Mouse (Mus musculus): Measurements from ENCODE around the gene Gbx1. TPM values are rescaled to one million over a fixed set of nuclear protein-coding genes. Genes with fewer than 3 reads are reported as not detected.

Gene Gbx1
- polyA plus RNA-seq, 1 experiment, result not detected

DNA sequence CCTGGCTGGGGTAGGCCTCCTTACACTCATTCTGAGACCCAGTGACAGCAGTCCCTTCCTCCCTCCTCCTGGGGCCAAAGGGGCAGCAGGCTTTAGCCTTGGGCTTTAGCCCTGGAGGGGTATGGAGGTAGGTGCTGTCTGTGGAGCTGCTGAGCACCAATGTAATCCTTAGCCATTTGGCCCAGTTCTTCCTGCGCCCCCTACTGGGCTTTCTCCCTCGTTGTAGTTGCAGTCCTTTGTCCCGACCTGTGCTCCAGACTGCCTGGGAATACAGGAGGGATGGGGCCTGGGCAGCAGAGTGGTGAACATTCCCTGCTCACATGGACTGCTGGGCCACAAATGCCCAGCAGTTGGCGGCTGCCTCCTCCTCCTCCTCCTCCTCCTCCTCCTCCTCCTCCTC lies 45.4 kb downstream of the Gbx1 start:
- no peaks in the 10 kb centered on the region for H3K4me1 ChIP-seq (ENCODE audit: control insufficient read depth, insufficient read depth, low read length)
- WGBS, result 27% methylated on average over 3 of the region's 4 CpGs
- TF ChIP-seq POLR2A (IDR thresholded peaks at IDR 0.05; ENCODE audit: borderline replicate concordance, control insufficient read depth, low read depth, low read length), result no peak
- peak; percentile 54; the same call in 1 of the 2 replicates for TF ChIP-seq CTCF (IDR thresholded peaks at IDR 0.05; ENCODE audit: control insufficient read depth, insufficient read depth, low read length)
- H3K27ac ChIP-seq (ENCODE audit: control insufficient read depth, insufficient read depth, low read depth, low read length, poor library complexity), result no peak overlapping the region
- H3K4me3 ChIP-seq (replicated peaks; ENCODE audit: control insufficient read depth, low read depth, low read length), result no peak overlapping the region

DNA sequence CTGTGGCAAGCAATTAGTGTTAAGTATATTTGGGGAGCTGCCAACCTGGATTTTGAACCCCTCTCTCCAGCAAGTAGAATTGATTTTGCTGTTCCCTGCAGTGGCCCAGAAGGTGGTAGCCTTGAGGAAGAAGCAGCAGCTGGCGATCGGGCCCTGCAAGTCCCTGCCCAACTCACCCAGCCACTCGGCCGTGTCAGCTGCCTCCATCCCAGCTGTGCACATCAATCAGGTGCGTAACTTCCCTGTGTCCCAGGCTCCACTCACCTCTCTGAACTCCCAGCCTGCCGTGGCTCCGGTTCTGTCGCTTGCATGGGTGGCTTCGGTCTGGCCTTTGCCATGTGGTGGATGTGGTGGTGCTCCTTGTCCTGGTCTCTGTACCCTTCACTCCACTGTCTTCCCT lies 49.1 kb downstream of the Gbx1 start:
- TF ChIP-seq POLR2A (IDR thresholded peaks at IDR 0.05; ENCODE audit: borderline replicate concordance, control insufficient read depth, low read depth, low read length) (no peak), CTCF (IDR thresholded peaks at IDR 0.05; ENCODE audit: control insufficient read depth, insufficient read depth, low read length) (no peak)
- H3K4me1 ChIP-seq (ENCODE audit: control insufficient read depth, insufficient read depth, low read length), result no peaks in the 10 kb centered on the region
- H3K27ac ChIP-seq (ENCODE audit: control insufficient read depth, insufficient read depth, low read depth, low read length, poor library complexity), result no peak overlapping the region
- 90% methylated on average over 9 of the region's 9 CpGs for WGBS
- H3K4me3 ChIP-seq (replicated peaks; ENCODE audit: control insufficient read depth, low read depth, low read length), result no peak overlapping the region

DNA sequence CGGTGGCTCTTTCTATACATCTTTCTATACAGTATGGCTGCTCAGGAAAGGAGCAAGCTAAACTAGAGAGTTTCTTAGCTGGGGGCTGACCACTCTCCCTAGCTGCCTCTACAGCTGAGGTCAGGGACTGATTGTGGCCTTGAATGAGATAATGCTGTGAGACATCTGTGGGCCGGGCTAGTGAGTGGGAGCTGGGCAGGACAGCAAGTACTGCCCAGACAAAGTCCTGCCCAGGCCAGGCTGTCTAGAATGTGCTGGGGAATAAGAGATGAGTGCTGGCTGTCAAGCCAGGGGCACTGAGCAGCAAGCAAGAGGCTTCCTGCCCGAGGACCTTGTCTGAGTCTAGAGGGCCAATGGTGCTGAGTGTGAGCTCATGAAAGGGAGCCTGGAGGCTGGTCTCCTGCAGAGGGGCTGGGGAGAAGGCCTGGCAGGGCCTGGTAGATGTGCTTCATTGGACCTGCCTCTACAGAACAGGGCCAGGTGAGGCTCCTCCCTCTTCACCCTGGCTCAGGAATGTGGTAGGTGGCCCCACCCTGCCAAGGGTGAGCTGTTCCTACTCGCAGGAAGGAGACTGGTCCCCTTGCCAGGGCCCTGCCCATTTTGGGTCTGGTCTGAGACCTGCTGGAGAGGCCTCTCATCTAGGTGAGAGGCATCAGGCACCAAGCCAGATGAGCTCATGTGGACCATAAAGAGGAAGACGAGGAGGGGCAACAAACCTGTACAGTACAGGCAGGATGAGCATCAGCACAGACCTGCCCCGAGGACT lies 51.3 kb downstream of the Gbx1 start:
- Histone ChIP-seq H3K27ac (ENCODE audit: control insufficient read depth, insufficient read depth, low read depth, low read length, poor library complexity) (no peak overlapping the region), H3K4me1 (ENCODE audit: control insufficient read depth, insufficient read depth, low read length) (no peaks in the 10 kb centered on the region), H3K4me3 (replicated peaks; ENCODE audit: control insufficient read depth, low read depth, low read length) (no peak overlapping the region)
- 81% methylated on average over 6 of the region's 6 CpGs for WGBS
- TF ChIP-seq CTCF (IDR thresholded peaks at IDR 0.05; ENCODE audit: control insufficient read depth, insufficient read depth, low read length) (no peak), POLR2A (IDR thresholded peaks at IDR 0.05; ENCODE audit: borderline replicate concordance, control insufficient read depth, low read depth, low read length) (no peak)

DNA sequence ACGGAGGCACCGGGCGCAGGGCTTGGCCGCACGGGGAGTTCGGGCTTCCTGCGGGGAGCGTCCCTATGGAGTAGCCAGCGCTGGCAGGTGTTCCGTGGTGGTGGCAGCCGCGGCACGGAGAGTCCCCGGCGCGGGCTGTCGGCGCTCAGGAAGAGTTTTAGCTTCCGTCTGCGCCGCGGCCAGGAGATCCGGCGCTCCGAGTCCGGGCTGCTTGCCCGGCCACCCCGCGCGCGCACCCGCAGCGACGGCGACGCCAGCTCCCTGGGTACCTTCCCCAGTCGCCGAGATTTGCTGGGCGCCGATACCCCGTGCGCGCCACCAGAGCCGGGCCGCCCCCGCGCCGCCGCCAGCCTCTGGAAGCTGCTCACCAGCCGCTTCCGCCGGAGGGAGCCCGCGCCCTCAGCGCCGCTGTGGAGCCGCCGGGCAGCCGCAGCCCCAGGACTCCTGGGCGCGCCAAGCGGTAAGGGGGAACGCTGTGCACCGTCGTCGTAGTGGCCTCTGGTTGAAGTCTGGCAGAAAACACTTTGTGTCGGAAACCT lies 52.2 kb downstream of the Gbx1 start:
- Histone ChIP-seq H3K27ac (ENCODE audit: control insufficient read depth, insufficient read depth, low read depth, low read length, poor library complexity) (no peak overlapping the region; the same call in 1 of the 2 replicates), H3K4me1 (ENCODE audit: control insufficient read depth, insufficient read depth, low read length) (no peaks in the 10 kb centered on the region), H3K4me3 (replicated peaks; ENCODE audit: control insufficient read depth, low read depth, low read length) (no peak overlapping the region)
- no peak for TF ChIP-seq CTCF (IDR thresholded peaks at IDR 0.05; ENCODE audit: control insufficient read depth, insufficient read depth, low read length)
- TF ChIP-seq POLR2A (IDR thresholded peaks at IDR 0.05; ENCODE audit: borderline replicate concordance, control insufficient read depth, low read depth, low read length), result no peak
- 2% methylated on average over 67 of the region's 67 CpGs for WGBS

DNA sequence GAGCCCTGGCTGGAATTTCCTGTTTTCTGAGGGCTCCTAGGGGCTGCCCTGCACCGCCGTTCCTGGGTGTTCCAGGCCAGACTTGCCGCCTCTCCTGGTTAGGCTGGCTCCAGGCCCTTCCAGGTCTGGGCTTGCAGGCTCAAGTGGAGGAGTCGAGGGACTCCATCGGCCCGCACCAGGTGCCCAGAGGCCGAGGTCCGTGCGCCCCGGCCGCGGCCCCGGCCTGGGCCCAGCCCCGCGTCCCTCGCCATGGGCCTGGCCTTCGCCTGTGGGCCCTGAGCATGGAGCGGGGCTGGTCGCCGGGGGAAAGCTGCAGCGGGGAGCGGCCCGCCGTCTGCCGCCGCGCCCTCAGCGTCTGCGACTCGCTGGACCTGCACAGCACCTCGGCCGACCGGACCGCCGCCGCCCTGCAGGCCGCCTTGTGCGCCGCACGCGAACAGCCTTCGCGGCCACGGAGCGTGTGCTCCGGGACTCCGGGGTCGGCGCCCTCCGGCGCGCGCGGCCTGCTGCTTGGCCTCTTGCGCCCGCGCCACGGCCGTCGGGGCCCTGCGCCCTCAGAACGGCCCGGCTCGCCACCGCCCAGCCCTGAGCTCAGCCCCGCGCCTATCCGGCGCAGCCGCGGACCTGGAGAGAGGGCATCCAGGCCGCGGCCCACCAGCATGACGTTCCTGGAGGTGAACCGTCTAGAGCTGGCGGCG lies 52.8 kb downstream of the Gbx1 start:
- 16% methylated on average over 77 of the region's 77 CpGs for WGBS
- Histone ChIP-seq H3K4me1 (ENCODE audit: control insufficient read depth, insufficient read depth, low read length) (no peaks in the 10 kb centered on the region), H3K4me3 (replicated peaks; ENCODE audit: control insufficient read depth, low read depth, low read length) (no peak overlapping the region), H3K27ac (ENCODE audit: control insufficient read depth, insufficient read depth, low read depth, low read length, poor library complexity) (no peak overlapping the region; the same call in 1 of the 2 replicates)
- TF ChIP-seq POLR2A (IDR thresholded peaks at IDR 0.05; ENCODE audit: borderline replicate concordance, control insufficient read depth, low read depth, low read length) (no peak), CTCF (IDR thresholded peaks at IDR 0.05; ENCODE audit: control insufficient read depth, insufficient read depth, low read length) (no peak)

DNA sequence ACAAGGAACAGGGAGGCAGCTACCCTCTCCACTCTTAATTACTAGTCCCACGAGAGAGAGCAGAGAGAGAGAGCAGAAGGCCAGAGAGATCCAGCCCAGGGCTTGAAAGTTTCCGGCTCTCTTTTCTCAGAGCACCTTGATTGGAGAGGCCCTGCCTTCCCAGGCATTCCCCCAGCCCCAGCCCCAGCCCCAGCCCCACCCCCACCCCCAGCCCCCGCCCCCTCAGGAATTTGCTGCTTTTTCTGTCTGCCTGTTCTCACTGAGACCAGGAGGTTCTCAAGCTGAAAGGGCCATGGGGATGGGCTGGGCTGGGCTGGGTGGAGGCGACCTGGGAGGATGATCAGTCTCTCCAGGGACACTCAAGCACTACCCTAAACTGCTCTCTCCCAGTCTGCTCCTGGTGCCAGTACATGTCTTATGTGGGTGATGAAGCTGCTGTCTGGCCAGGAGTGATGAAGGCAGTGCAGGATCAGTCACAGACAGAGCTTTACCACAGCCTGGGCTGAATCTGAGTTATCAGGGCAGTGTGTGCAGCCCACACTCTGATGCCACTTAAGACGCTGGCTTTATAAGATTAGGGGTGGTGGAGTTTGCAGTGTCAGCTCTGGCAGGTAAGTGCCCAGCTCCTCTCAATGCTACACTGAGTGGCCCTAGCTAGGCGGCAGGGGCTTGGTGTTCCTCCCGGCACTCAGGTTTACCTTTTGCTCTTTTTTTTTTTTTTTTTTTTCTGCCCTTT lies 54.0 kb downstream of the Gbx1 start:
- no peak overlapping the region for H3K27ac ChIP-seq (ENCODE audit: control insufficient read depth, insufficient read depth, low read depth, low read length, poor library complexity)
- no peak overlapping the region for H3K4me3 ChIP-seq (replicated peaks; ENCODE audit: control insufficient read depth, low read depth, low read length)
- WGBS, result 75% methylated on average over 7 of the region's 7 CpGs
- no peak for TF ChIP-seq CTCF (IDR thresholded peaks at IDR 0.05; ENCODE audit: control insufficient read depth, insufficient read depth, low read length)
- no peak for TF ChIP-seq POLR2A (IDR thresholded peaks at IDR 0.05; ENCODE audit: borderline replicate concordance, control insufficient read depth, low read depth, low read length)
- H3K4me1 ChIP-seq (ENCODE audit: control insufficient read depth, insufficient read depth, low read length), result no peaks in the 10 kb centered on the region

DNA sequence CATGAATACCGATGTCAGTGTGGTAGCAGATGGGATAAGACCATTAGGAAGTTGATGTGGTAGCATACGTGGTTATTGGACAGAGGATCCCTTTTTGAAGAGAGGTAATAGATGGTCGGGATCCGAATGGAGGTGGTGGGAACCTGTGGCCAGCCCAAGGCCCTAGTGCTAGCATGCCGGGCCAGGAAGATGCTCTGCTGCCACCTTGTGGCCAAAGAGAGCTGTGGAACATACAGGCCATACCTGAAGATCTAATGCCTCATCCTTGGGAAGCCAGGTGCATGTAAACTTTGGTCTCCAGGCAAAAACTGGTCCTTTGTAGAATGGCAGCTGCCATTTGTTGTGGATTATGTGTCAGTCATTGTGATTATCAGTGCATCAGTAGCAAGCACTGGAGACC lies 56.4 kb downstream of the Gbx1 start:
- 17% methylated on average over 5 of the region's 5 CpGs for WGBS
- Histone ChIP-seq H3K4me3 (replicated peaks; ENCODE audit: control insufficient read depth, low read depth, low read length) (no peak overlapping the region), H3K4me1 (ENCODE audit: control insufficient read depth, insufficient read depth, low read length) (no peaks in the 10 kb centered on the region), H3K27ac (ENCODE audit: control insufficient read depth, insufficient read depth, low read depth, low read length, poor library complexity) (no peak overlapping the region)
- TF ChIP-seq POLR2A (IDR thresholded peaks at IDR 0.05; ENCODE audit: borderline replicate concordance, control insufficient read depth, low read depth, low read length) (no peak), CTCF (IDR thresholded peaks at IDR 0.05; ENCODE audit: control insufficient read depth, insufficient read depth, low read length) (peak; percentile 98)

DNA sequence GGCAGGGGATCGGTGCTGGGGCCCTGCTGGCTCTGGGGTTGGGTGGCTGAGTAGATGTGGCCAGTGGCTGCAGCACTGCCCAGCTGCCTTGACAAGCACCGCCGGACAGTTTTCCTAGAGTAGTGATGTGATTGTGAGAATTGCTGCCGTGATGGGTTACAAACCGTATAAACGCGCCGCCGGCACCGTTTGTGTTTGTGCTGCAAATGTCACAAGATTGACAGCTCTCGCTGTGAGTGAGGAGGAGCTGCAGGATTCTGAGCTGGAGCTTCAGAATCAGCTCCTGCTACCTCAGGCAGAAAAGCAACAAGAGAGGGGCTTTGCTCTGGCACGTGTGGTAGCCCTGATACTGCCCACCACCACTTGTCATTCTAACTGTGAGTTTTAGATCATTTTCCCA lies 60.2 kb downstream of the Gbx1 start:
- H3K4me3 ChIP-seq (replicated peaks; ENCODE audit: control insufficient read depth, low read depth, low read length), result no peak overlapping the region
- no peak for TF ChIP-seq CTCF (IDR thresholded peaks at IDR 0.05; ENCODE audit: control insufficient read depth, insufficient read depth, low read length)
- WGBS, result 89% methylated on average over 12 of the region's 12 CpGs
- H3K27ac ChIP-seq (ENCODE audit: control insufficient read depth, insufficient read depth, low read depth, low read length, poor library complexity), result no peak overlapping the region
- no peaks in the 10 kb centered on the region for H3K4me1 ChIP-seq (ENCODE audit: control insufficient read depth, insufficient read depth, low read length)

All from bone marrow, adult 2 months (tissue).